Mouse (Mus musculus): ENCODE data around the gene Rasa2. TPM values are rescaled to one million over a fixed set of nuclear protein-coding genes. Genes with fewer than 3 reads are reported as not detected.
A peak's percentile ranks its signal among the peaks of the same experiment; 100 is the strongest.
"Not testable (repeated sequence)": the region's sequence is repeated elsewhere in the genome, so short reads cannot be mapped to it uniquely, and the experiment has no call there.

Rasa2 gene
- total RNA-seq, 1 experiment from 2014 or later: 15.5 TPM

DNA sequence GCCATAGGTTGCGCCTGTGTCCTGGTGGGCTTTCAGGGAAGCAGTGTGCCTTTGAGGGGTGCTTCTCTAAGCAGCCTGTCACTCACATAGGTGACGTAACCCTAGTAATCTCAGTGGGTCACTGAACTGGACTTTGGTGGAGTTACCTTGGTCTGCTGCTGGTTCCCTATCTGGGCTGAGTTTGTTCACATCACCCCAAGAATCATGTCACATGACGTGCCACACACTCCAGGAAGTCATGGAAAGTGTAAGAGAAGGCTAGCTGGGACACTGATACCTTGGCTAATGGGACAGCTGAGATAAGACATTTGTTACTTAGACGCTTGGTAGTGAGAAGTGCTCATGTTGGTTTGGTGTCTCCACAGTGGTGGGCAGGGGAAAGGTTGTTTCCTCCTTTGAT lies 105.4 kb downstream of the Rasa2 start:
- no peak for DNase-seq

DNA sequence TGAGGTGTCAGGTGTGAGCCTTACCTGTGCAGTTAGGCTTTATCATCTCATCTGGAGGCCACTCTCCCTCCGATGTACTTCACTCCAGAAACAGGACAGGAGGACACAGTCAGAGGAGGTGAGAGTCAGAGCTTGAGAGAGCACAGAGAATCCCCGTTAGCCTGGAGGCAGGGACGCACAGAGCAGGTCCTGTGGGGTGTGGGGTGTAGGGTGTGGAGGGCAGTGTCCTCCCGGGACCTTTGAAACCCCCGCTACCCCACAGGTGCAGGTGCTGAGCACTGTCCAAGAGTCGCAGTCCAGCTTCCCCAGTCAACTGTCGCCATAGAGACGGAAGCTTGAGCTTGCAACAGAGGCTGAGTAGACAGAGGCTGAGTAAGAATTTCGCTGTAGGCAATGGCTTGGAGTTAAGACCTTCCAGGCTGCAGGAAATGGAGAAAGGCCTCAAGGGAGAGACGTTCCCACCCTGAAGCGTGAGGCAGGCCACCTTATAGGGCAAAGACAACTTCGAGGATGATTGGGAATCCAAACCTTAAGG lies 106.4 kb downstream of the Rasa2 start, which contains the start of gene Gm28729:
Gm28729 (minus strand) TSS at position 293 of the 535 bp plus-strand sequence.
- DNase-seq: no peak

DNA sequence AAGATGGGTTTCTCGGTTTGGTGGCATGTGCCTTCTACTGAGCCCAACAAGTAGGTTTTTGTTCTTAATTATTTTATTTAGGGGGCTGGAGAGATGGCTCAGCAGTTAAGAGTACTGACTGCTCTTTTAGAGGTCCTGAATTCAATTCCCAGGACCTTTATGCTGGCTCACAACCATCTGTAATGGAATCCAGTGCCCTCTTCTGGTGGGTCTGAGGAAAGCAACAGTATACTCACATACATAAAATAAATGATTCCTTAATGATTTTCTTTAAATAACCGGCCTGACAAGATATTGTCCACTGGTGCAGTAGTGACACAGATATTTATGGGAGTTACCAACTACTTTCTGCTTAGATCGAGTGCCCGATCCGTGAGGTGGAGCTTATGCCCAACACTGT lies 108.3 kb downstream of the Rasa2 start:
- DNase-seq: no peak

DNA sequence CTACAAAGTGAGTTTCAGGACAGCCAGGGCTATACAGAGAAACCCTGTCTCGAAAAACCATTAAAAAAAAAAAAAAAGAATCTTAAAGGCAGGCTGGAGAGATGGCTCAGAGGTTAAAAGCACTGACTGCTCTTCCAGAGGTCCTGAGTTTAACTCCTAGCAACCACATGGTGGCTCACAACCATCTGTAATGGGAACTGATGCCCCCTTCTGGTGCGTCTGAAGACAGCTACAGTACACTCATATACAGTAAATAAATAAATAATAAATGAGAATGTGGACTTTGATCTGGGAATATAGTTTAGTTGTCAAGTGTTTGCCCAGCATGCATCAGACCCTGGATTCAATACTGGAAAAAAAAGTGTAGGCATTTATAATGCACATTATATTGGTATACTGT lies 109.8 kb downstream of the Rasa2 start:
- not testable (repeated sequence) for DNase-seq

DNA sequence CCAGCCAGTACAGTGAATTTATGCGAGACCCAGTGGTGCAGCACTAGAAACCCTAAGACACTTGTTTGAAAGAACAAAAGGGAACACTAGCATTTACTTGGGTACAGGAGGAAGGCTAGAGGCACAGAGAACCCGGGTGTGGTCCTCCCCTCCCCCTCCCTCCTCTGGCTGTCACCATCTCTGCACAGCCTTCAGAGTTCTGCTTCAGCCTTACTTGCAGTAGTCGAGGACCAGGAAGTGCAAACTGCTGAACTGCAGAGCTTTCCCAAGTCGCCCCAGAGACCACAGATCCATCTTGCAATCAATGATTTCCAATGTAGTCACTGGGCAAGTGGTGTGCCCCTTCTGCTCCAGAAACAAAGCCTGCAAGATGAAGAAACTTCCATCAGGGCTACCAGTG lies 114.0 kb downstream of the Rasa2 start:
- no peak for DNase-seq

DNA sequence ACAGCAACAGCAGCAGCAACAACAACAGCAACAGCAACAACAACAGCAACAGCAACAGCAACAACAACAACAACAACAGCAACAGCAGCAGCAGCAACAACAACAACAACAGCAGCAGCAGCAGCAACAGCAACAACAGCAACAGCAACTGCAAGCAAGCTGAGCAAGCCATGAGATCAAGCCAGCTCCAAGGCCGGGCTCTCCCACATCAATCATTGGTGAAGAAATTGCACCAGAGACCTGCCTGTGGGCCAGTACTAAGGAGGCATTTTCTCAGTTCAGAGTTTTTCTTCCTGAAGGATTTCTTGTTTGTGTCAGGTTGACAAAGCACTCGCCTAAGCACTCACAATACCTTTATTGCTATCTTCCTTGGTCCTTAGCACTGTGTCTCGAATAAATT lies 114.6 kb downstream of the Rasa2 start:
- peak; percentile 44 for DNase-seq

DNA sequence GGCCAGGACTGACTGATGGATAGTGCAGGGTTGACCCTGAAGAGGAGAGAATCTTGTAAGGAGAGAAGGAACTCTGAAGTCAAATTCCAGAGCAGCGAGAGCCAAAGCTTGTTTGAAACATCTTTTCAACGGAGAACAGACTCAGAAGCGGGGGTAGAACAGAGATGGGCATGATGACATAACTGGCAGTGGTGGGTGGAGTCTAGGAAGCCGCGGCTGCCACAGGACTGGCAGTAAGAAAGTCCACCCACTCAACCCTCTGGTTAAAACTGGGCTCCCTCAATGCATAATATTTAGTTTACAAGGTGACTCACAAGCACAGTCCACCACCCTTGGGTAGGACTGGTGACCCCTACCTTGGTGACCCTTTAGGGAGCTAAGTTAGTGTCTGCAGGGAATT lies 115.7 kb downstream of the Rasa2 start:
- DNase-seq: no peak

DNA sequence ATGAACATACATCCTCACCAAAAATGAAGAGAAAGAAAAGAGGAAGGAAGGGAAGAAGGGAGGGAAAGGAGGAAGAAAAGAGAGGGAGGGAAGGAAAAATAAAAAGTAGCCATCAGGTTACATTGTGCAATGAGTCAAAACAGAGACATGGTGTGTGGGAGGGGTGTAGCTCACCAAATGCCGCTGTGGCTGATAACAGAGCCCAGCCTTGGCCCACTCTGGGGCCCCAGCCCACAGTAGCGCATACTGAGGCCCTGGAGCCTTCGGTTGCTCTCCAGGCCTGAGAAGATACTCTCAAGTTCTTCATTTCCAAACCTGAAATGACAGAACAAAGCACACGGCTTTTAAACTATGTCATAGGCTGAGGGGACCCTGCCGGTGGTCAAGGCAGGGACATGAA lies 117.1 kb downstream of the Rasa2 start:
- DNase-seq: no peak

DNA sequence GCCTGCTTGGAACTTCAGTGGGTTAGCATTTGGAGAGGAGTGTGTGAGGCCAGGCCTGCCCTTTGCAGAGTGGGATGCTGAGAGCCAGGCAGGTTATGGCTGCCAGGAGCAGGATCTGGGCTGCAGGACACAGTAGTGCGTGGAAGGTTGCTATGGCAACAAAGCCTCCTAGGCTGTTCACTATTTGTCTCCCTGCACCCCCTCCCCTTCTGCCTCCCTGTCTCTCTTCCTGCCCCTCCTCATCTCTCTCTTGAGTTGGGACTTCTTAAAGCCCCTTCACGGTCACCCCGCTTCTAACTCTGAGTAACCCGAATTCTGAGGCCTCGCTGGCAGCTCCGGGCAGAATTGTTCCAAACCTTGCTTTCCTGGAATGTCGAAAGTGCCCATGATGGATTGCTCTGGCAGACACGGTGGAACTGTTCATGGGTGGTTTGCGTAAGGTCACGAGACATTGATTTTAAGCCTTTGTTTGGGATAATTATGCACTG lies 125.4 kb downstream of the Rasa2 start:
- DNase-seq: peak; percentile 34

DNA sequence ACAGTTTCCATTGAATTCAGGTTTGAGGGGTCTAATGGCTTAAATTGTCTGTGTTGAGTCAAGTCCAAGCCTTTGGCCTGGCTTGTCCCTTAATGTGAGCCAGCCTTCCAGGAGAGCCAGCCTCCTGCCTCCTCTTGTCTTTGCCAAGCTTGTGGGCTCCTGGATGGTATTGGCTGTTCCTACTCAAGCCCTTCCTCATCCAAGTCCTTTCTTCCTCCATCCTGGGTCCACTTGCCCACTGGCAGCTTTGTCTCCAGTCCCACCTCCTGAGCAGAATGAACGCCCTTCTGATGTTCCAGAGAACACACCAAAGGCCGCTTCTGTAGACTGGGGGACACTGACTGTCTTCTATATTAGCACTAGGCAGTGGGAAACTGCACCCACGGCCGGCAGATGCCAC lies 126.3 kb downstream of the Rasa2 start:
- DNase-seq: no peak

DNA sequence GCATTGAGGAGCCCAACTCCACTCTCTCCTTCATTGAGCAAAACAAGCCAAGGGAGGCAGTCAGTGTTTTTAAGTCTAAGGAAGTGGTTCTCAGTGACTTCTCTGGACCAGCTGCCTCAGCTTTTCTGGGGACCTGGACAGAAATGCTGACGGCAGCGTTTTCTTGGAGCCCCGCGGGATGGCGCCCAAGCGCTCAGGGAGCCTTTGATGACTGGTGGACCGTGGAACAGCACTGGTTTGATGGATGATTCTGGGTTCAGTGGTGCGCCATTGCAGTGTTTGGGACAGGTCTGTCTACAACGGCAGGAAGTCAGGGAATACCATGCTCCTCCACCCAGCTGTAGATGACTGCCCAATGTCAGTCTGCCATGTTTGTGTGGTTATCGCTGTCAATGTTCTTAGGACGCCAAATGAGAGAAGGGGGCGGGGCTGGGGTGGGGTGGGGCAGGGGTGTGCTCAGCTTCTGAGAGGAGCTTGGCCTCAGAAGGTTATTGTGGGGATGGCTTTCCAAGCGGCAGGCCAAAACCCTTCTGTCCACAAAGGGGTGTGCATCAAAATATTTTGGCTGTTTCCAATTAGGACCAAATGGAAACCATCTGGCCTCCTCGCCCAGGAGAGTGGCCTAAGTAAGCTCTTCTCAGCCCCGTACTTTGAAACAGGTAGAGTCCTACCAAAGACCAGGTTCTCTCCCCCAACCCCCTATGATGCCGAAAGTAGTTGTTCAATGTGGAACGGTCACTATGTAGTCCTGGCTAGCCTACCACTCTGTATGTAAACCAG lies 127.1 kb downstream of the Rasa2 start:
- no peak for DNase-seq

DNA sequence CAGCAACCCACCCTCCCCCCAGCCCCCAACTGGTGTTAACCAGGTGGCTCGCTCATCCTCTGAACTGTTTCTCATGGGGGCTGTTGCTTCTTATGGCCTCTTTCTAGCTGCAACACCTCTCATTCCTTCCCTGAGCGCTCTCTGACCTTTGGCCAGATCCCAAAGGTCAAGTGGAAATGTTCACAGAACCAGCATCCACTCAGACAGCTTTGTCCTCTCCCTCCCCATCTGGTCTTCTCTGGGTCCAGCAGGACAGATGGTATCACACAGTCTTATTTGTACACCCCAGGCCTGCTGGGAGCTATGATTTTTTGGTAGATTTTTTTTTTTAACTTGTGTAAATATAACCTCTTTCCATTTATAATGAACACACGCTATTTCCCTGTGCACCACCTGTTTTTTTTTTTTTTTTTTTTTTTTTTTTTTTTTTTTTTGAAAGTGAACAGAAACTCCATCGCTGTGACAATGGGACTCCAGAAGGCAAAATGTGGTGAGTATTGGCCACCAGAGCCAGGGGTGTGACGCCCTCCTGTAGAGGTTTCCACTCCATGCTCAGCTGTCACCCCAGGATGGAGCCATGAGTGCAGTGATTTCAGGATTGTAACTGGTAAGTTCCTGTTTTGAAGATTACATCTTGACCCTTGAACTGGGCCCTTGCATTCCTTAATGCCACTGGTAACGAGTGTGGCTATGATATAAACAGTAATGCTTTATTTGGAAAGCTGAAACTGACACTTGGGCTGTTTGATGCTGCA lies 128.4 kb downstream of the Rasa2 start:
- DNase-seq: no peak

DNA sequence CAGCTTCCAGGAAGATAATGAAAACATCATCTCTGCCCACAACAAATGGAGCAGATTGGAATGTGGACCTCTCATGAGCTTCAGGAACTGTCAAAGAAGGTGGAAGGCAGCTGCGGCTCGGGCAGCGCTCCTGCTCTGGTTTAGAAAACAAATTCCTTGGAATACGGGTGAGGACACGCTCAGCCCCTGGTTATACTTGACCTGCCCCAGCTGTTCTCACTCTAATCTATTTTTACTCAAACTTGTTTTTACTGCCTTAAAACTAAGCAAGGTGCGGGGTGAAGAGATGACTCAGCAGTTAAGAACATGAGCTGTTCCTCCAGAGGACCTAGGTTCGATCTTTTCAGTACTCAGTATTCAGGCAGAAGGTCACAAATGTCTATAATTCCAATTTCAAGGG lies 130.2 kb downstream of the Rasa2 start:
- no peak for DNase-seq

DNA sequence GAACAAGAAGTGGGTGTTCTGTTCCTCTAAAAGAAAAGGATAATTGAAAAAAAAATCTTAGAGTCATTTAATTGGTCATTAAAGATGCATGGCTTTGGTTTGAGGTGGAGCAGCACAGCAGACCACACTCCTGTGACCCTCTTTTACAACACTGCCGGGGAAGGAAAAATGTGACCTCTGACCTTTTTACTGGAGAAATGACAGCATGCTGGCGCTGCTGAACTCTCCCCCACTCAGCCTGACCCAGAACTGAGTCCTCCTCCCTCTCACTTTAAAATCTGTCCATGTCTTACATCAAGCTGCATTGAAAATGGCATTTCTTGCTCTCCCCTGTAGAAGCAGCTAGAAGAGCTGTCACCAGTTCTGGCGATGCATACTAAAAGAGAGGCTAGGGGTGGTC lies 138.2 kb downstream of the Rasa2 start:
- DNase-seq: no peak

DNA sequence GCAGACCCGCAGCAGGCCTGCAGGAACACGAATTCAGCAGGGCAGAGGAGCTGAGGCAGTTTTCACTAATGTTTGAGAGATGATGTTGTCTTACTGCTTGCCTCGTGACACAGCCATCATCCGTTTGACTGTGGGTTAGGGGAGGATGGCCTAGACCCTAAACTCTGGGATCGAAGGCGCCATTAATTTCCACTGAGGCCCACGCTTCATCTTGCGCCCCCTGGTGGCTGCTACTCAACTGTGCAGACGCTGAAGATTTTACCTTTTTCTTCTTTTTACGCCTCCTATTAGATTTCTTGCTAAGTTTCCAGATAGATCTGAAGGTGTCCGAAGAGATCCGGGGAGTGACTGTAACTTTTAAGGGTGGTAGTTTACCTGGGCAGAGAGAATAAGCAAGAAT lies 139.6 kb downstream of the Rasa2 start:
- peak; percentile 67 for DNase-seq

Other genes starting within 250 kb of the Rasa2 start
- 63.1 and 68.2 TPM in 2 replicates for gene Rnf7, start 152.9 kb downstream of the Rasa2 start, total RNA-seq (2021)
- not detected in 2 replicates for gene Gm28729, start 106.4 kb downstream of the Rasa2 start, total RNA-seq (2021)
- gene Zbtb38, start 121.2 kb upstream of the Rasa2 start, total RNA-seq (2021): 56.5 and 65.6 TPM in 2 replicates

Data from adrenal gland, postnatal 25 days (tissue).